Mouse (Mus musculus) CH12.LX (cell line): ENCODE data around the gene Lpar3. TPM values are rescaled to one million over a fixed set of nuclear protein-coding genes. Genes with fewer than 3 reads are reported as not detected.
A peak's percentile ranks its signal among the peaks of the same experiment; 100 is the strongest.

Experiments
- DNase-seq: peaks from one replicate; pipeline ENCODE4 v3.0.0-alpha.2; 2013; ENCODE audit errors: extremely low read depth
- H3K27ac ChIP-seq: 2 replicates; pipeline ENCODE4 v1.5.1; 2012; ENCODE audit warnings: low read depth, mild to moderate bottlenecking, control low read depth, moderate library complexity; ENCODE audit not compliant: insufficient read depth
- H3K27me3 ChIP-seq: replicated peaks from 2 replicates; pipeline ENCODE3; 2012; ENCODE audit warnings: inconsistent platforms
- H3K36me3 ChIP-seq, 2 experiments: replicated peaks in 1 of 2; 2 replicates each; pipeline versions ENCODE3 to v1.6.1; 2012; ENCODE audit warnings: inconsistent platforms in 1 of 2, low read length in 1 of 2, mild to moderate bottlenecking in 1 of 2, mixed read lengths in 1 of 2, moderate library complexity in 1 of 2; ENCODE audit not compliant: control insufficient read depth in 1 of 2, insufficient read depth in 1 of 2
- H3K4me1 ChIP-seq, 2 experiments: 2 replicates each; pipeline ENCODE4 v1.6.1; 2012; ENCODE audit warnings: inconsistent platforms in 1 of 2, moderate library complexity in 1 of 2; ENCODE audit not compliant: insufficient read depth in 2 of 2, control insufficient read depth in 1 of 2
- H3K4me2 ChIP-seq: 2 replicates; pipeline ENCODE4 v1.6.1; 2012; ENCODE audit warnings: low read depth, mild to moderate bottlenecking, control low read depth; ENCODE audit not compliant: poor library complexity, insufficient read depth, severe bottlenecking
- H3K4me3 ChIP-seq, 3 experiments: fragments of 150-350 bp in 1 of 3; sonication (generic) in 1 of 3; replicated peaks in 1 of 3; 2 replicates each; pipeline versions ENCODE3 to v1.5.1; 2011 to 2012; ENCODE audit warnings: low read depth in 2 of 3, low read length in 2 of 3, mild to moderate bottlenecking in 2 of 3, moderate library complexity in 2 of 3, control low read depth in 1 of 3, improper control_type of control experiment in 1 of 3, inconsistent platforms in 1 of 3, mixed read lengths in 1 of 3; ENCODE audit not compliant: poor library complexity in 1 of 3
- H3K79me2 ChIP-seq: replicated peaks from 2 replicates; pipeline ENCODE4 v1.6.1; 2012; ENCODE audit warnings: mild to moderate bottlenecking, moderate library complexity; ENCODE audit not compliant: control insufficient read depth, poor library complexity, insufficient read depth, severe bottlenecking; ENCODE audit errors: extremely low read depth
- H3K9ac ChIP-seq: 2 replicates; pipeline ENCODE4 v1.6.1; 2012; ENCODE audit warnings: low read depth, mild to moderate bottlenecking, control low read depth, moderate library complexity; ENCODE audit not compliant: insufficient read depth
- H3K9me3 ChIP-seq: replicated peaks from 2 replicates; pipeline ENCODE3; 2012; ENCODE audit warnings: low read length, inconsistent platforms, mixed read lengths
- BHLHE40 ChIP-seq: IDR thresholded peaks from 2 replicates; pipeline ENCODE4 v1.6.1; 2011; ENCODE audit warnings: mild to moderate bottlenecking, low read depth, low read length, improper control_type of control experiment
- CHD2 ChIP-seq: IDR thresholded peaks from 2 replicates; pipeline ENCODE4 v1.6.1; 2011; ENCODE audit warnings: low read length, improper control_type of control experiment
- ELF1 ChIP-seq: IDR thresholded peaks from 2 replicates; pipeline ENCODE4 v1.6.1; 2014; ENCODE audit warnings: low read depth, mild to moderate bottlenecking, inconsistent platforms, low read length, improper control_type of control experiment
- EP300 ChIP-seq: IDR thresholded peaks from 2 replicates; pipeline ENCODE4 v1.6.1; 2011; ENCODE audit warnings: low read length, improper control_type of control experiment
- ETS1 ChIP-seq: conservative IDR thresholded peaks from 2 replicates; pipeline ENCODE4 v1.6.1; 2012; ENCODE audit warnings: low read depth, mild to moderate bottlenecking, inconsistent platforms, low read length, improper control_type of control experiment, moderate library complexity
- HCFC1 ChIP-seq: IDR thresholded peaks from 2 replicates; pipeline ENCODE4 v1.6.1; 2012; ENCODE audit warnings: low read depth, mild to moderate bottlenecking, inconsistent platforms, low read length, improper control_type of control experiment
- IRF4 ChIP-seq: IDR thresholded peaks from 2 replicates; pipeline ENCODE4 v1.6.1; 2014; ENCODE audit warnings: low read depth, mild to moderate bottlenecking, inconsistent platforms, low read length, improper control_type of control experiment
- JUN ChIP-seq: IDR thresholded peaks from 2 replicates; pipeline ENCODE4 v1.6.1; 2011; ENCODE audit warnings: low read depth, mild to moderate bottlenecking, low read length, improper control_type of control experiment, moderate library complexity; ENCODE audit not compliant: insufficient read depth
- JUND ChIP-seq: conservative IDR thresholded peaks from 2 replicates; pipeline ENCODE4 v1.6.1; 2011; ENCODE audit warnings: low read depth, low read length, improper control_type of control experiment
- MAFK ChIP-seq: IDR thresholded peaks from 2 replicates; pipeline ENCODE4 v1.6.1; 2011; ENCODE audit warnings: low read length, improper control_type of control experiment; ENCODE audit not compliant: insufficient replicate concordance
- MAX ChIP-seq: IDR thresholded peaks from 2 replicates; pipeline ENCODE4 v1.6.1; 2011; ENCODE audit warnings: low read length, improper control_type of control experiment
- MEF2A ChIP-seq: IDR thresholded peaks from 2 replicates; pipeline ENCODE4 v1.6.1; 2014; ENCODE audit warnings: low read depth, mild to moderate bottlenecking, inconsistent platforms, low read length, improper control_type of control experiment, borderline replicate concordance
- POLR2AphosphoS2 ChIP-seq: IDR thresholded peaks from 2 replicates; pipeline ENCODE4 v1.6.1; 2011; ENCODE audit warnings: low read depth, low read length, improper control_type of control experiment
- RAD21 ChIP-seq: IDR thresholded peaks from 2 replicates; pipeline ENCODE4 v1.6.1; 2011; ENCODE audit warnings: low read depth, mild to moderate bottlenecking, low read length, improper control_type of control experiment, moderate library complexity
- SIN3A ChIP-seq: IDR thresholded peaks from 2 replicates; pipeline ENCODE4 v1.6.1; 2012; ENCODE audit warnings: low read length, improper control_type of control experiment, inconsistent platforms
- TBP ChIP-seq: conservative IDR thresholded peaks from 2 replicates; pipeline ENCODE4 v1.6.1; 2011; ENCODE audit warnings: low read depth, low read length, improper control_type of control experiment
- TCF12 ChIP-seq: IDR thresholded peaks from 2 replicates; pipeline ENCODE4 v1.6.1; 2014; ENCODE audit warnings: low read depth, mild to moderate bottlenecking, inconsistent platforms, low read length, improper control_type of control experiment
- USF1 ChIP-seq: IDR thresholded peaks from 2 replicates; pipeline ENCODE4 v1.6.1; 2014; ENCODE audit warnings: low read depth, mild to moderate bottlenecking, inconsistent platforms, low read length, improper control_type of control experiment
- USF2 ChIP-seq: conservative IDR thresholded peaks from 2 replicates; pipeline ENCODE4 v1.6.1; 2011; ENCODE audit warnings: low read depth, low read length, improper control_type of control experiment
- ZNF384 ChIP-seq: IDR thresholded peaks from 2 replicates; pipeline ENCODE4 v1.6.1; 2012; ENCODE audit warnings: low read depth, low read length, improper control_type of control experiment, inconsistent platforms
- dilution Hi-C: fragments of 300-500 bp; cut with MboI; formaldehyde crosslinking; loops from 2 replicates; pipeline ENCODE4 v1.14.3; 2020; ENCODE audit warnings: low sequenced_read_pairs; ENCODE audit not compliant: extremely low pct_unique_long_range_greater_than_20kb, extremely low pct_ligation_motif_present
- in situ Hi-C: fragments of 300-500 bp; cut with MboI; formaldehyde crosslinking; loops from 3 replicates; pipeline ENCODE4 v1.14.3; 2019; ENCODE audit warnings: low sequenced_read_pairs, low pct_ligation_motif_present, low pct_unique_long_range_greater_than_20kb, mixed read lengths
- polyA plus RNA-seq: library from polyadenylated mRNA; unstranded; fragments of >175 nt; gene quantifications from 2 replicates; pipeline ENCODE4 v1.2.1, GENCODE M21; 2012; ENCODE audit warnings: low read depth; ENCODE audit not compliant: insufficient read length
- total RNA-seq, 2 experiments: library from RNA; depleted of rRNA; stranded (reverse); fragments of 300-350 nt in 1 of 2; fragments of >200 nt in 1 of 2; gene quantifications; 2 replicates each; pipeline ENCODE4 v1.2.3; 2012 to 2014

The Lpar3 gene
- total and polyA plus RNA-seq, 3 experiments = not detected

DNA sequence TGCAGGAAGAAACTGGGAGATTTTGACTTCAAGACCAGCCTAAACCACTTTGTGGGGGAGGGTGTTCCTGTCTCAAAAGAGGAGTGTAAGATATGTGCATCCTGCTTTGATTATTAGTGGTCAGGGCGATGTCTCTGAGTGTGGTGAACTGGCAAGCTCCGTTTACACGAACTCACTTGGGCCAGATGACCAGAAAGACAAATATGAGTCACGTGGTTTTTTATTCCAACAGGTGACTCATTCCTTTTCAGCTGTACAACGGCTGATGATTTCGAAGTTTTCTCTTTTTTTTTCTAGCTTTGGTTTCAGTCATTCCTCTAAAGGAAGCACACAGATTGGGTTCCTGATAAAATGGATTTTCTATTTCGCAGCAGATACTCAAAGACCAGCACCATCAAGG is 43.5 kb upstream of the Lpar3 start:
- peak; percentile 71 for DNase-seq
- Histone ChIP-seq H3K27me3 (no peaks in the 10 kb centered on the region), H3K9me3 (no peaks in the 10 kb centered on the region), H3K79me2 (no peaks in the 10 kb centered on the region), H3K4me1 (peaks cover 5 to 24% of the 10 kb centered on the region in 2 experiments; a peak in 3 of 4 replicates), H3K4me2 (peak overlapping the region; percentile 1; the same call in 1 of the 2 replicates), H3K36me3 (peaks cover 77 to 96% of the 10 kb centered on the region in 2 experiments), H3K9ac (peak overlapping the region; percentile 6; the same call in 1 of the 2 replicates), H3K27ac (peak overlapping the region; percentile 55), H3K4me3 (no peak overlapping the region)
- TF ChIP-seq IRF4 = peak; percentile 65
- peak; percentile 80 for TF ChIP-seq USF1
- TF ChIP-seq TBP = 0 out of 2 replicates have a peak, but pooled peaks have one; percentile 34
- TF ChIP-seq ELF1 = no peak
- no peak for TF ChIP-seq POLR2AphosphoS2
- no peak; the same call in 1 of the 2 replicates for TF ChIP-seq SIN3A
- TF ChIP-seq MEF2A = 0 out of 2 replicates have a peak, but pooled peaks have one; percentile 9
- TF ChIP-seq JUND = peak; percentile 85
- peak; percentile 88 for TF ChIP-seq USF2
- TF ChIP-seq EP300 = peak; percentile 85
- TF ChIP-seq ETS1 = peak; percentile 90
- TF ChIP-seq RAD21 = no peak
- TF ChIP-seq JUN = peak; percentile 63
- TF ChIP-seq ZNF384 = peak; percentile 91
- TF ChIP-seq MAFK = no peak
- peak; percentile 81; the same call in 1 of the 2 replicates for TF ChIP-seq BHLHE40
- no peak for TF ChIP-seq CHD2
- no peak for TF ChIP-seq HCFC1
- peak; percentile 31 for TF ChIP-seq MAX
- peak; percentile 50; the same call in 1 of the 2 replicates for TF ChIP-seq TCF12
- in situ Hi-C loops (loop anchor here (5.0 to 25.0 kb wide), 2 partner anchors 40 to 760 kb away; no protein-coding TSS in a partner anchor), dilution Hi-C loops (loop anchor here (25.0 kb wide), 1 partner anchor 110 kb away; no protein-coding TSS in a partner anchor)
